Mouse (Mus musculus): ENCODE data around the gene Espn.

DNA sequence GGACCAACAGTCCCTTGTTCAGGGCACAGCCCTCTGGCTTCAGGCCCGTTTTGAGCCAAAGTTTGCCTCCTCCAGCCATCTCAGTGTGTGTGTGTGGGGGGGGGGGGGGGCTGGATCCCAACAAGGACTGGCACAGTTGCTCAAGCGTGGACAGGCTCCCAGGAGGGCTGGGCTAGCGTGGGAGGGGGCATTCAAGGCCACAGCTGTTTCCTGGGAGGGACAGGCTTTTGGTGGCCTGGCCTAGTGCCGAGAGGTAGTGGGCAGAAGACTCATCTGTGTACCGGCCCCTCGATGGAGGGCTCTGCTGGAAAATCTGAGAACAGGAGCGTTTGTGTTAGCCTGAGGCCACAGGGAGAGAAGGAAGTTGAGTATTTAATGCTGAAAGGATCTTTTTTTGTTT, 72.2 kb downstream of the Espn start:
- TF ChIP-seq FLI1 (IDR thresholded peaks at IDR 0.05; ENCODE audit: low read length) (no peak), GATA1 (IDR thresholded peaks at IDR 0.05; ENCODE audit: borderline replicate concordance, low read length) (no peak)

Measured in megakaryocyte, embryonic 14.5 days (primary cell).